Mouse (Mus musculus): Measurements from ENCODE around the gene Mmd.

- no peak for TF ChIP-seq POLR2A (IDR thresholded peaks at IDR 0.05; ENCODE audit: insufficient read depth, low read depth, low read length)
- TF ChIP-seq CTCF (IDR thresholded peaks at IDR 0.05; ENCODE audit: insufficient read depth, low read depth, low read length): no peak
These were observed 19.5 kb upstream of the Mmd start for GRCm38 (mm10) chr11:90229800-90230199.

Measured in olfactory bulb, adult 2 months (tissue).